Mouse (Mus musculus) CD4-positive, CD25-positive, alpha-beta regulatory T cell, adult 4 months (primary cell): ENCODE data around the gene Wdr34. TPM values are rescaled to one million over a fixed set of nuclear protein-coding genes. Genes with fewer than 3 reads are reported as not detected.
A peak's percentile ranks its signal among the peaks of the same experiment; 100 is the strongest.

Source experiments
- ATAC-seq: one replicate; pipeline ENCODE4 v1.8.0; 2017
- polyA plus RNA-seq, 2 experiments: library from polyadenylated mRNA; unstranded; fragments of 100-300 nt; shearing (Covaris generic); gene quantifications; one replicate each; pipeline ENCODE4 v1.2.1; 2017

The Wdr34 gene
- 1 to 10 TPM; 1.5 to 2.0 TPM for polyA plus RNA-seq

GRCm38 (mm10) chr2:30048699-30049388, at the start of gene Wdr34:
Wdr34 (minus strand) TSS chr2:30048881.
- peak; percentile 96 for ATAC-seq

GRCm38 (mm10) chr2:30095882-30096527, 47.3 kb upstream of the Wdr34 start:
- no peak for ATAC-seq

GRCm38 (mm10) chr2:30094208-30094588, 45.5 kb upstream of the Wdr34 start:
- ATAC-seq = no peak

- ATAC-seq = peak; percentile 96
Measured at GRCm38 (mm10) chr2:30093471-30094207, 45.0 kb upstream of the Wdr34 start, which contains the start of gene Zdhhc12. Zdhhc12 (minus strand) TSS chr2:30093648.

GRCm38 (mm10) chr2:30092280-30092918, 43.7 kb upstream of the Wdr34 start:
- no peak for ATAC-seq

GRCm38 (mm10) chr2:30091521-30091920, 42.8 kb upstream of the Wdr34 start:
- ATAC-seq = no peak

GRCm38 (mm10) chr2:30087310-30087709, 38.6 kb upstream of the Wdr34 start:
- no peak for ATAC-seq

GRCm38 (mm10) chr2:30084632-30085031, 36.0 kb upstream of the Wdr34 start:
- ATAC-seq = no peak

GRCm38 (mm10) chr2:30084113-30084512, 35.4 kb upstream of the Wdr34 start:
- ATAC-seq = no peak

GRCm38 (mm10) chr2:30080181-30080800, 31.6 kb upstream of the Wdr34 start:
- no peak for ATAC-seq

- no peak for ATAC-seq
Measured at GRCm38 (mm10) chr2:30078760-30079159, 30.1 kb upstream of the Wdr34 start.

- ATAC-seq = peak; percentile 21
Measured at GRCm38 (mm10) chr2:30078349-30078712, 29.6 kb upstream of the Wdr34 start.

- peak; percentile 84 for ATAC-seq
Measured at GRCm38 (mm10) chr2:30077502-30078348, 29.0 kb upstream of the Wdr34 start, which contains the start of gene Pkn3. Pkn3 (plus strand) TSS chr2:30077684.

GRCm38 (mm10) chr2:30076959-30077358, 28.3 kb upstream of the Wdr34 start:
- no peak for ATAC-seq

GRCm38 (mm10) chr2:30076439-30076838, 27.8 kb upstream of the Wdr34 start:
- no peak for ATAC-seq

GRCm38 (mm10) chr2:30075625-30076024, 26.9 kb upstream of the Wdr34 start:
- no peak for ATAC-seq

GRCm38 (mm10) chr2:30073285-30073684, 24.6 kb upstream of the Wdr34 start:
- ATAC-seq = no peak

- no peak for ATAC-seq
Measured at GRCm38 (mm10) chr2:30072875-30073274, 24.2 kb upstream of the Wdr34 start.

GRCm38 (mm10) chr2:30067962-30068361, 19.3 kb upstream of the Wdr34 start:
- no peak for ATAC-seq

GRCm38 (mm10) chr2:30067031-30067888, 18.6 kb upstream of the Wdr34 start:
- ATAC-seq = peak; percentile 8
